Mouse (Mus musculus) spleen, postnatal 36 days (tissue): Measurements from ENCODE around the gene Gpr19.
A peak's percentile ranks its signal among the peaks of the same experiment; 100 is the strongest.

Experiments
- DNase-seq, 2 experiments: peaks; one replicate each; pipeline ENCODE4 v3.0.0; 2022; ENCODE audit warnings: low spot score in 2 of 2, mixed read lengths in 1 of 2

The Gpr19 gene

GRCm38 (mm10) chr6:134923670-134924069 lies 25.3 kb upstream of the Gpr19 start:
- DNase-seq: no peak

- DNase-seq: no peak
Measured at GRCm38 (mm10) chr6:134922511-134923195, 24.3 kb upstream of the Gpr19 start.

- no peak for DNase-seq
Measured at GRCm38 (mm10) chr6:134921695-134922510, 23.5 kb upstream of the Gpr19 start.

- DNase-seq: peak; percentile 59 to 68
Measured at GRCm38 (mm10) chr6:134921014-134921694, 22.8 kb upstream of the Gpr19 start.

- DNase-seq: peak; percentile 90 to 93
Measured at GRCm38 (mm10) chr6:134920190-134921013, 22.0 kb upstream of the Gpr19 start, which contains the start of gene Cdkn1b. Gene Cdkn1b (plus strand): TSS chr6:134920401.

GRCm38 (mm10) chr6:134919511-134920189 lies 21.3 kb upstream of the Gpr19 start:
- no peak for DNase-seq

- no peak for DNase-seq
Measured at GRCm38 (mm10) chr6:134918769-134919168, 20.4 kb upstream of the Gpr19 start.

GRCm38 (mm10) chr6:134917087-134917486 lies 18.7 kb upstream of the Gpr19 start:
- peak; percentile 62 to 67 for DNase-seq

GRCm38 (mm10) chr6:134916641-134917040 lies 18.3 kb upstream of the Gpr19 start:
- peak in 1 of 2 experiments; percentile 36 for DNase-seq

GRCm38 (mm10) chr6:134914523-134914922 lies 16.1 kb upstream of the Gpr19 start:
- no peak for DNase-seq

GRCm38 (mm10) chr6:134905811-134906210 lies 7.4 kb upstream of the Gpr19 start:
- no peak for DNase-seq

- DNase-seq: no peak
Measured at GRCm38 (mm10) chr6:134903891-134904884, 5.8 kb upstream of the Gpr19 start.

- DNase-seq: no peak
Measured at GRCm38 (mm10) chr6:134903368-134903767, 5.0 kb upstream of the Gpr19 start.

GRCm38 (mm10) chr6:134897443-134898094 lies 809 bp downstream of the Gpr19 start:
- peak; percentile 96 to 97 for DNase-seq

GRCm38 (mm10) chr6:134896570-134897436 lies 1.6 kb downstream of the Gpr19 start:
- no peak for DNase-seq

- no peak for DNase-seq
Measured at GRCm38 (mm10) chr6:134890436-134890835, 7.9 kb downstream of the Gpr19 start.

- DNase-seq: no peak
Measured at GRCm38 (mm10) chr6:134889763-134890162, 8.6 kb downstream of the Gpr19 start.

GRCm38 (mm10) chr6:134888563-134889017 lies 9.8 kb downstream of the Gpr19 start:
- no peak for DNase-seq
